Mouse (Mus musculus) hindbrain, embryonic 15.5 days (tissue): ENCODE data around the gene Bclaf1. TPM values are rescaled to one million over a fixed set of nuclear protein-coding genes. Genes with fewer than 3 reads are reported as not detected.

Experiments used
- ATAC-seq: fragments of 200-750 bp; cut with Nextera tagmentation; 2 replicates; pipeline ENCODE4 v1.8.0; 2017; ENCODE audit warnings: low read depth, moderate number of reproducible peaks, moderate TSS enrichment; ENCODE audit not compliant: low FRiP score
- H3K27ac ChIP-seq: fragments of 300-500 bp; sonication (generic); replicated peaks from 2 replicates; pipeline ENCODE4 v1.5.1; 2015; ENCODE audit warnings: mild to moderate bottlenecking, inconsistent platforms
- H3K27me3 ChIP-seq: fragments of 300-500 bp; sonication (generic); 2 replicates; pipeline ENCODE4 v1.6.1; 2015; ENCODE audit warnings: control low read depth, inconsistent platforms
- H3K36me3 ChIP-seq: fragments of 300-500 bp; sonication (generic); 2 replicates; pipeline ENCODE4 v1.6.1; 2015; ENCODE audit warnings: control low read depth, inconsistent platforms
- H3K4me1 ChIP-seq: fragments of 300-500 bp; sonication (generic); replicated peaks from 2 replicates; pipeline ENCODE4 v1.6.1; 2015; ENCODE audit warnings: control low read depth, inconsistent platforms
- H3K4me2 ChIP-seq: fragments of 300-500 bp; sonication (generic); 2 replicates; pipeline ENCODE4 v1.6.1; 2015; ENCODE audit warnings: moderate library complexity, mild to moderate bottlenecking, inconsistent platforms
- H3K4me3 ChIP-seq: fragments of 300-500 bp; sonication (generic); 2 replicates; pipeline ENCODE4 v1.5.1; 2015; ENCODE audit warnings: mild to moderate bottlenecking, inconsistent platforms
- H3K9ac ChIP-seq: fragments of 300-500 bp; sonication (generic); 2 replicates; pipeline ENCODE4 v1.6.1; 2015; ENCODE audit warnings: inconsistent platforms
- H3K9me3 ChIP-seq: fragments of 300-500 bp; sonication (generic); 2 replicates; pipeline ENCODE4 v1.6.1; 2016; ENCODE audit warnings: control low read depth, inconsistent platforms
- WGBS: fragments of 180-500 bp; shearing (Covaris S2); methylation state at CpG from one replicate; pipeline ENCODE4 v1.1.7; 2015; 5-methylcytosine and 5-hydroxymethylcytosine counted together
- microRNA-seq: library from miRNA; unstranded; fragments of <30 nt; microRNA quantifications from one replicate; pipeline ENCODE4, GENCODE M21; 2016
- polyA plus RNA-seq: library from polyadenylated mRNA; unstranded; fragments of >200 nt; fragmentation: Nextera tagmentation; extraction: Ambion mirVana; gene quantifications from 2 replicates; pipeline ENCODE4 v1.2.1, GENCODE M21; 2015

Bclaf1 gene
- polyA plus RNA-seq, 1 experiment from 2014 or later, result 102 TPM

- Histone ChIP-seq H3K9me3 (no peaks in the 10 kb centered on the region), H3K4me3 (no peak overlapping the region), H3K27ac (no peak overlapping the region), H3K27me3 (no peaks in the 10 kb centered on the region), H3K4me2 (no peak overlapping the region), H3K36me3 (no peaks in the 10 kb centered on the region), H3K9ac (no peak overlapping the region), H3K4me1 (peaks cover 11% of the 10 kb centered on the region)
- no peak for ATAC-seq
- 91% methylated on average over 3 of the region's 3 CpGs for WGBS
Observed at GRCm38 (mm10) chr10:20381352-20381751, 69.1 kb downstream of the Bclaf1 start.

- peak overlapping the region; percentile 28; the same call in 1 of the 2 replicates for H3K27ac ChIP-seq
- no peaks in the 10 kb centered on the region for H3K36me3 ChIP-seq
- H3K9ac ChIP-seq, result no peak overlapping the region
- H3K4me3 ChIP-seq, result no peak overlapping the region
- ATAC-seq, result peak; percentile 85
- H3K27me3 ChIP-seq, result no peaks in the 10 kb centered on the region
- H3K4me2 ChIP-seq, result no peak overlapping the region
- peaks cover 11% of the 10 kb centered on the region for H3K4me1 ChIP-seq
- H3K9me3 ChIP-seq, result no peaks in the 10 kb centered on the region
- 64% methylated on average over 6 of the region's 6 CpGs for WGBS
Observed at GRCm38 (mm10) chr10:20382807-20383419, 70.6 kb downstream of the Bclaf1 start.

GRCm38 (mm10) chr10:20390568-20390967, 78.3 kb downstream of the Bclaf1 start:
- Histone ChIP-seq H3K9me3 (no peaks in the 10 kb centered on the region), H3K9ac (no peak overlapping the region), H3K4me1 (no peaks in the 10 kb centered on the region), H3K36me3 (no peaks in the 10 kb centered on the region), H3K4me3 (no peak overlapping the region), H3K27me3 (no peaks in the 10 kb centered on the region), H3K4me2 (no peak overlapping the region), H3K27ac (no peak overlapping the region)
- no peak for ATAC-seq
- 71% methylated on average over 3 of the region's 3 CpGs for WGBS

Small RNA genes within 50 kb of the gene (microRNA-seq; reads per million reads assigned to microRNA genes)
- not detected for gene Mir6413

Other genes starting within 250 kb of the Bclaf1 start
- 10.3 and 10.7 TPM in 2 replicates for gene Map7, start 164.0 kb upstream of the Bclaf1 start, polyA plus RNA-seq
- 0.52 and 0.83 TPM in 2 replicates for gene Mtfr2, start 35.3 kb downstream of the Bclaf1 start, polyA plus RNA-seq